Mouse (Mus musculus): ENCODE data around the gene Gm8439. TPM values are rescaled to one million over a fixed set of nuclear protein-coding genes. Genes with fewer than 3 reads are reported as not detected.
"Not testable (repeated sequence)": the region's sequence is repeated elsewhere in the genome, so short reads cannot be mapped to it uniquely, and the experiment has no call there.

Gene Gm8439
- total RNA-seq, 2 experiments from 2014 or later = not detected

DNA sequence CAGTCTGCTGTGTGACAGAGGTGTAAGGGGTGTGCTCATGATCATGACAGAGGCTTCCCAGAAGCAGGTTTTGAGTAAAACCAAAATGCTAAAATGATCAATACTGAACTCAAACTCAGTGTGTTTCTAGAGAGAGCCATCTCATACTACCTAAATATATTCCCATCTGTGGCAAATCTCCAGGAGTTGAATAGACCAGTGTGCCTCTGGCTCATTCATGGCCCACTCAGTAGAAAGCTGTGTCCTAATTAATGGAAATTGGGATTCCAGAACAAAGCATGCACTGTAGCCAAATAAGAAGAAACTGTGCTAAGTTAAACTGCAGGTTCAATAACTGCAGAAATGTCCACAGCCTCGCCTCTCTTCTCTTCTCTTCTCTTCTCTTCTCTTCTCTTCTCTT is 1.6 kb upstream of the Gm8439 start:
- no peak overlapping the region for H3K4me3 ChIP-seq
- intact Hi-C loops (cut with DNase I) = no loop called here
- H3K27ac ChIP-seq = no peak overlapping the region
- TF ChIP-seq CTCF (IDR thresholded peaks at IDR 0.05) = no peak
- DNase-seq (ENCODE audit: extremely low spot score in 1 of 2, low spot score in 2 of 2) = no peak

DNA sequence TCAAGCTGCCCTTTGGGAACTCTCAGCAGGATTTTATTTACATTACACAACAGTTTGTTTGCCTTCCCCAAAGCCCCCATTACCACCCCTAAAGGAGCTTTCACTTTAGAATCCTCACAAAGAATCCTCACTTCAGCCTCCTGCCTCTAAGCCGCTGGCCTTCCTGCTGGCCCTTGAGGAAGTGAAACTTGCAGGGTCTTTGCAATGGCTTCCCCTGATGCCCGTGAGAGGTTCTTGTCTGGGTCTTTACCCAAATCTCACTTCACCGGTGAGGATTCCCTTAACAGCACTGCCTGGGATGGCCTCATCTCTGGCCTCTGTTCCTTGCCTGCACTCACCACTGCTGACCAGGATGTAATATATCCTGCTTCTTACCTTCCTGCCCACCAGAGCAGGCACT is 525 bp downstream of the Gm8439 start:
- H3K27ac ChIP-seq = no peak overlapping the region
- no peak for TF ChIP-seq CTCF (IDR thresholded peaks at IDR 0.05)
- intact Hi-C loops (cut with DNase I) = loop anchor here (1.0 to 2.0 kb wide), 3 partner anchors 93 to 320 kb away; no protein-coding TSS in a partner anchor

DNA sequence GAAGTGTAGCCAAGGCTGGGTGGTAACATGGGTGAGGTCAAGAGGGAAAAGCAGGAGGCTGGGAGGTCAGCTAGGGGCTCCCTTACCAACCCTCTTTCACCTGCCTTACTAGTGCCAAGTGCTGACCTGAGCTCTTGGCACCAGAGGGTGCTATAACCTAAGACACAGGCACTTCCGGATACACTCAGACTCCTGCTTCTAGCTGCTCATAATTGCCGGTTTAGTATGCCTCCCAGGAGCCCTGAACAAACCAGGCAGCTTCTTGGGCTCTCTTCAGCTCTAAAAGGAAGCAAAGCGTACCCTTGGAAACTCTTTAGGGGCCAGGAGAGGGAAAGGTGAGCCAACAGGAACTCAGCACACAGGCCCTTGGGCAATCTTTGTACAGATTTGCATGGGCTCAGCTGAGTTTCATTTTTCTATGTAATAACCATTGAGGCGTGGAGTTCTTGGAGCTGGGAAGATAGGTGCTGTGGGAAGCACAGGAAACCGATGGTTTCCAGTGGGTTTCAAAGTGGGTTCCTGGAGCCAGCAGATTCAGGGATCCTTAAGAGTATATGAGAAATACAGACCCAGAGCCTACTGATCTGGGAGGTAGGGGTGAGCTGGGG is 1.4 kb downstream of the Gm8439 start:
- Histone ChIP-seq H3K27ac (peak overlapping the region; percentile 62; the same call in 1 of the 2 replicates), H3K4me3 (no peak overlapping the region)
- peak; percentile 53 to 54 for DNase-seq (ENCODE audit: extremely low spot score in 1 of 2, low spot score in 2 of 2)
- TF ChIP-seq CTCF (IDR thresholded peaks at IDR 0.05) = peak; percentile 93
- intact Hi-C loops (cut with DNase I) = loop anchor here (1.0 to 5.0 kb wide), 4 partner anchors 77 to 319 kb away; partner anchors contain the start of gene Cited4

More for the DNA sequence above, 525 bp downstream of the Gm8439 start:
- no peak for DNase-seq (ENCODE audit: extremely low spot score in 1 of 2, low spot score in 2 of 2)
- no peak overlapping the region for H3K4me3 ChIP-seq

DNA sequence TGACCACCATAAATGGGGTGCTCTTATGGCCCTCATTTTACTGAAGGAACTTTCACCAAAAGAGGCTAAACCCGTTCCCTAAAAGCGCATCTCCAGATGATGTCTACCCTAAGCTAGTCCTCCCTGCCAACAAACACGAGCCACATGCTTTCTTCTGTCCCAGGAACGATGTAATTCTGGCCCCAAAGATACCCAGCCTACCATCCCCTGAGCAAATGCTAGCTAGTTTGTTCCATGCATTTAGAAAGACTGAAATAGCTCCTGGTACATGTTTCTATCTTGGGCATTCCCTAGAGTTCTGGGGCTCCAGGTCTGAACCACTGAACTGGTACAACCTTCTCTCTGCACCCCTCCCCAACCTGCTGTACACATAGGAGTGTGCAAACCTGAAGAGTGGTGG is 2.4 kb downstream of the Gm8439 start:
- intact Hi-C loops (cut with DNase I) = loop anchor here (5.0 kb wide), 1 partner anchor 76 kb away; the partner anchor contains the start of gene Cited4
- no peak for TF ChIP-seq CTCF (IDR thresholded peaks at IDR 0.05)
- peak overlapping the region; percentile 40; the same call in 1 of the 2 replicates for H3K27ac ChIP-seq
- DNase-seq (ENCODE audit: extremely low spot score in 1 of 2, low spot score in 2 of 2) = no peak
- no peak overlapping the region for H3K4me3 ChIP-seq

DNA sequence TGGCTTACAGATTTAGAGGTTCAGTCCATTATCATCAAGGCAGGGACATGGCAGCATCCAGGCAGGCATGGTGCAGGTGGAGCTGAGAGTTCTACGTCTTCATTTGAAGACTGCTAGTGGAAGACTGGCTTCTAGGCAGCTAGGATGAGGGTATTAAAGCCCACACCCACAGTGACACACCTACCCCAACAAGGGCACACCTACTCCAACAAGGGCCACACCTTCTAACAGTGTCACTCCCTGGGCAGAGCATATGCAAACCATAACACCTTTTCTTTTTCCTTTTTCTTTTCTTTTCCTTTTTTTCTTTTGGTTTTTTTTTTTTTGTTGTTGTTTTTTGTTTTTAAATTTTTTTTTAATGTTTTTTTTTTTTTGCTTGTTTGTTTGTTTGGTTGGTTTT is 7.7 kb downstream of the Gm8439 start:
- H3K27ac ChIP-seq; intact Hi-C loops (cut with DNase I); H3K4me3 ChIP-seq; DNase-seq (ENCODE audit: extremely low spot score in 1 of 2, low spot score in 2 of 2): not testable (repeated sequence)

DNA sequence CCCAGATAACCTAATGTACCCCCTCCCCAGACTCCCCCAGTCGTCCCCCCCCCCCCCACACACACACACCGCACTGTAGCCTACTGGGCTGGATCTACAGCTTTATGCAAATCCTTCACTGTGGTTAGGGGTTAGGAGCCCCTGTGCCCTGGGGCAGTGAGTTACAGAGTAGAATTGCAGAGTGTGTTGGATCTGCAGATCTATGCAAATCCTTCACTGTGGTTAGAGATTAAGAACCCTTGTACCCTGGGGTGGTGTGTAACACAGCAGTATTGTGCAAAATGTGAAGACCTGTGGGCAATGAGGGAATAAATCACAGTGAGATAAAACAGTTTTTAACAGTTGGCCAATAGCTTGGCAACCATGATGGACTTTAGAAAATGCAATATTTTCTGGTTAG is 10.4 kb downstream of the Gm8439 start:
- Histone ChIP-seq H3K4me3 (no peak overlapping the region), H3K27ac (no peak overlapping the region)
- no peak for DNase-seq (ENCODE audit: extremely low spot score in 1 of 2, low spot score in 2 of 2)
- intact Hi-C loops (cut with DNase I) = no loop called here
- no peak for TF ChIP-seq CTCF (IDR thresholded peaks at IDR 0.05)

DNA sequence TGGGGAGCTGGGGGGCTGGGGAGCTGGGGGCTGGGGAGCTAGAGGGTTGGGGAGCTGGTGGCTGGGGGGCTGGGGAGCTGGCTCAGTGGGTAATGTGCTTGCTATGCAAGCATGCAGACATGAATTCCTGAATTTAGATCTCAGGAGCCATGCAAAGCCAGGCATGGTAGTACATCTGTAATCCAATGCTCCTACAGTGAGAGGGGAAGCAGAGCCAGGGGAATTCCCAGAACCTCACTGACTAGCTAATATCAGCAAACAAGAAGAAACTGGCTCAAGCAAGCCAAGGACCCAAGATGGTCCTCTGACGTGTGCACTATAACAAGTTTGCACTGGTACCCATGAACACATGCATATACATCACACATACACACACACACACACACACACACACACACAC is 13.2 kb downstream of the Gm8439 start:
- intact Hi-C loops (cut with DNase I) = no loop called here
- Histone ChIP-seq H3K4me3 (no peak overlapping the region), H3K27ac (no peak overlapping the region)
- no peak for TF ChIP-seq CTCF (IDR thresholded peaks at IDR 0.05)
- no peak for DNase-seq (ENCODE audit: extremely low spot score in 1 of 2, low spot score in 2 of 2)

DNA sequence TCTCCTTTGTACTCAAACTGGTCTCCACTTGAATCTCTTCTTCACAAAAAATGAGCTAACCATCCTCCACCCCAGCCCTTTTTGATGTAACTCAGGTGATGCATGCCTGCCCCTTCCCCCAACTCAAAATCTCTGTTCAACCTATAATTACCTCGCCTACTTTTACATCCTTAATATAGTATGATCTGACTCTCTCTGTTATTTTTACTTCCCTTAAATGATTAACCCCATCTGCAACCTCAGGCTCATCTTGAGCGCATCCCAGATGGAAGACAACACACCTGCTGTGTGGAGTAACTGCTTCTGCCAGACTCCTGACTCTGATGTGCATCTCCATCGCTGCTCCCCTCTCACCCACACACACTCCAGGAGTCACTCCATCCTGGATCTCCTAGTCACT is 14.1 kb downstream of the Gm8439 start:
- intact Hi-C loops (cut with DNase I) = no loop called here
- Histone ChIP-seq H3K4me3 (no peak overlapping the region), H3K27ac (no peak overlapping the region)
- no peak for DNase-seq (ENCODE audit: extremely low spot score in 1 of 2, low spot score in 2 of 2)
- no peak for TF ChIP-seq CTCF (IDR thresholded peaks at IDR 0.05)

DNA sequence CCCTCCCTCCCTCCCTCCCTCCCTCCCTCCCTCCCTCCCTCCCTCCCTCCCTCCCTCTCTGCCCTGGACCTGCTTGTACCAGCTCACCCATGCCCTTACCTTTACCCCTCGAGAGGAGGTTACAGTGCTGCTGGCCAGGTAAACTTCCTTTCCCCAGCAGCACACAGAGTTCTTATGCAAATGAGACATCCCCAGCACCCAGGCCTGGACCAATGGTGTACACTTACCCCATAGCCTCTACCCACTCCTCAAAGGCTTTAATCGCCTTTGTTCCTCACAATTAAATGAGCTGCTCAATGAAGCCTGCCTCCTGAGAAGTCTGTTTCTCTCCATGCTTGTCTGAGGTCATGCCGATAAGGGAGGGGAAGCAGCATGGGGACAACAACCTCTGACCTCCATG is 18.4 kb downstream of the Gm8439 start:
- Histone ChIP-seq H3K4me3 (no peak overlapping the region), H3K27ac (no peak overlapping the region)
- TF ChIP-seq CTCF (IDR thresholded peaks at IDR 0.05) = no peak
- intact Hi-C loops (cut with DNase I) = no loop called here
- DNase-seq (ENCODE audit: extremely low spot score in 1 of 2, low spot score in 2 of 2) = no peak

DNA sequence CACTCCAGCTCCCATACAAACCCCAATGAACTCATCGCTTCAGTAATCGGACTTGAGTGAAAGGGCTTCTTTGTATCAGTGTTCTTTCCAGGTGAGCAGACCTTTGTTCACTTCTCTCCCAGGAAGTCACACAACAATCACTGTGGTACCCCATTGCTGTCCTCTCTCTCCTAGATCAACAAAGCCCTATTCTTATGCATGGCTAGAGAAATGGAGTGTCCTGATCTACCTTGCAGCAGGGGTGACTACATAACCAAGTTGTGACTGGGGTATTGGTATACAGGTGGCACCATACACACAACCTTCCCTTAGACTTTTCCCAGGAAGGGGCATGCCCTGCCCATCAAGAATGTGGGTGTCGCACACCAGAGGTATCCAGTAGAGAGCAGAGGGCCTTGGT is 22.5 kb downstream of the Gm8439 start:
- no peak for TF ChIP-seq CTCF (IDR thresholded peaks at IDR 0.05)
- peak overlapping the region; percentile 34; the same call in 1 of the 2 replicates for H3K27ac ChIP-seq
- intact Hi-C loops (cut with DNase I) = no loop called here
- DNase-seq (ENCODE audit: extremely low spot score in 1 of 2, low spot score in 2 of 2) = no peak
- no peak overlapping the region for H3K4me3 ChIP-seq

DNA sequence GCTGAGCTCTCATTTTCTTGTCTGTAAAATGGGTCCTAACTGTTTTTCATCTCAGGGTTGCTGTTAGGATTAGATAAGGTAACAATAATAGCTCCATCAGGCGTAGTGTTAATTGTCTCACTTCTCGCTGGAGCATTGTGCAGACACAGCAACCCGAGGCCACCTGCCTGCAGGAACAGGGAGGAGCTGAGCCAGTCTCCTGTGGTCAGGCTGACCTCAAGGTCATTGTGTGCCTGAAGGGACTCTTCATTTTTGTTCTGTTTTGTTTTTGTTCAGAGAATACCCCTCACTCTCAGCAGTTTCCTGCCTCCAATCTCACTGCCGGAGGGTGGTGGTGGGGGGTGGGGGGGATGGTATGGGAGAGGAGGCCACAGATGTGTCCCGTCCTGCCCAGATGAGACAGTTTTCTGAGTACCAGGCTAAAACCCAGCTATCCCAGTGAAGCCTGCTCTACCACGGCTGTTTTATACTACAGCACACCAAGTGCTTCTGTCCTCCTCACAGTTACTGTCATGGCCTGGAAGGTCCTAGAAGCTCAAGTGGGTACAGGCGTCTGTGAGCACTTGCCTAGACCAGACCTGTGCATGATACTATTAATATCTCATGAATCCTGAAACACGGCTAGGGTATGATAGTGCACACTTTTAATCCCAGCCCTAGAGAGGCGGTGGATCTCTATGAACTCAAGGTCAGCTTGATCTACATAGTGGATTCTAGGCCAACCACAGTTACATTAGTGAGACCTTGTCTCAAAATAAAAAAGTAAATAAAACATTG is 23.9 kb downstream of the Gm8439 start:
- TF ChIP-seq CTCF (IDR thresholded peaks at IDR 0.05) = no peak
- Histone ChIP-seq H3K4me3 (peak overlapping the region; percentile 14), H3K27ac (peak overlapping the region; percentile 79)
- no peak for DNase-seq (ENCODE audit: extremely low spot score in 1 of 2, low spot score in 2 of 2)
- intact Hi-C loops (cut with DNase I) = loop anchor here (1.0 kb wide), 1 partner anchor 52 kb away; no protein-coding TSS in a partner anchor

DNA sequence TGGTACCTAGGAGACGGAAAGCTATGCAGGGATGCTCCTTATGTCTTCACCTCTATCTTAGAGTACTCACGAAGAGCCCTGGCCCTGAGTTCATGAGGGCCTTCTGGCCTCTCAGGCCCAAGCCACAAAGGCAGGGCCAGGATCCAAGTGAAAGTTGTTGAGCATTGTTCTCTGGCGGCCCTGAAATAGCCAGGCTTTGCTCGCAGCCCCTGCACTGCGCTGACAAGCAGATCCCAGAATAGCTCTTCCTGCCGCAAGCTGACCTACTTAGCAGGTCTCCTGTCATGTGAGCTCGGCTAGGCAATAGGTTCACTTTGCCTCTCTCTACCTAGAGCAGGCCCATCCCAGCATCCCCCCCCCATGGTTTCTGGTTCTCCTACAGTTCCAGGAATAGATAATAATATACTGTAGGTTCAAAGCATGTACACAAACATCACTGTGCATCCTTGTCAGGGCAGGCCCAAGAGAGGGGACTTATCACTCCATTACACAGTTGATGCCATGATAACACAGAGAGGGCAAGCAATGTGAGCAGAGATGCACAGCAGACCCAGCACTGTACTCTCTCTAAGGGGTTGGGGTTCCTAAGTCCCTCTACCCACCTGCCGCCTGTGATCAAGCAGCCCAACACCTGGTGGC is 25.3 kb downstream of the Gm8439 start:
- Histone ChIP-seq H3K27ac (peak overlapping the region; percentile 92), H3K4me3 (peak overlapping the region; percentile 26; the same call in 1 of the 2 replicates)
- DNase-seq (ENCODE audit: extremely low spot score in 1 of 2, low spot score in 2 of 2) = peak; percentile 63 to 68
- no peak for TF ChIP-seq CTCF (IDR thresholded peaks at IDR 0.05)
- intact Hi-C loops (cut with DNase I) = no loop called here

Measured in left cerebral cortex, adult 2 months (tissue).